Mouse (Mus musculus): ENCODE results near the gene F12. TPM values are rescaled to one million over a fixed set of nuclear protein-coding genes. Genes with fewer than 3 reads are reported as not detected.

Gene F12
- total and polyA plus RNA-seq, 2 experiments from 2014 or later: not detected

GRCm38 (mm10) chr13:55430566-55430965, 4.0 kb upstream of the F12 start:
- ATAC-seq (ENCODE audit: insufficient read depth, low read depth) (no peak), DNase-seq (ENCODE audit: low spot score) (no peak)
- H3K36me3 ChIP-seq (replicated peaks; ENCODE audit: control insufficient read depth, insufficient read depth, low read length): no peaks in the 10 kb centered on the region
- no peak overlapping the region for H3K4me2 ChIP-seq (ENCODE audit: low read depth, low read length)
- peaks cover 10% of the 10 kb centered on the region for H3K27me3 ChIP-seq (ENCODE audit: control insufficient read depth, insufficient read depth, low read length)
- H3K4me3 ChIP-seq (ENCODE audit: low read depth, low read length): no peak overlapping the region
- H3K9ac ChIP-seq (replicated peaks; ENCODE audit: low read depth, low read length): no peak overlapping the region
- WGBS: 64% methylated on average over 2 of the region's 2 CpGs
- H3K9me3 ChIP-seq (replicated peaks; ENCODE audit: control insufficient read depth, low read length): no peaks in the 10 kb centered on the region
- no peak overlapping the region for H3K27ac ChIP-seq (ENCODE audit: low read depth)
- H3K4me1 ChIP-seq (ENCODE audit: control insufficient read depth, insufficient read depth): no peaks in the 10 kb centered on the region
- no peak for TF ChIP-seq EP300 (IDR thresholded peaks at IDR 0.05; ENCODE audit: low read depth)
- TF ChIP-seq CTCF (IDR thresholded peaks at IDR 0.05; ENCODE audit: low read depth): no peak

- Histone ChIP-seq H3K27me3 (ENCODE audit: control insufficient read depth, insufficient read depth, low read length) (peaks cover 10% of the 10 kb centered on the region), H3K9ac (replicated peaks; ENCODE audit: low read depth, low read length) (no peak overlapping the region), H3K36me3 (replicated peaks; ENCODE audit: control insufficient read depth, insufficient read depth, low read length) (no peaks in the 10 kb centered on the region), H3K9me3 (replicated peaks; ENCODE audit: control insufficient read depth, low read length) (no peaks in the 10 kb centered on the region), H3K4me1 (ENCODE audit: control insufficient read depth, insufficient read depth) (no peaks in the 10 kb centered on the region), H3K4me3 (ENCODE audit: low read depth, low read length) (no peak overlapping the region), H3K27ac (ENCODE audit: low read depth) (no peak overlapping the region), H3K4me2 (ENCODE audit: low read depth, low read length) (no peak overlapping the region)
- peak; percentile 23 for DNase-seq (ENCODE audit: low spot score)
- TF ChIP-seq EP300 (IDR thresholded peaks at IDR 0.05; ENCODE audit: low read depth): no peak
- no peak for TF ChIP-seq CTCF (IDR thresholded peaks at IDR 0.05; ENCODE audit: low read depth)
- 64% methylated on average over 12 of the region's 12 CpGs for WGBS
- 0 out of 2 replicates have a peak, but pooled peaks have one; percentile 27 for ATAC-seq (ENCODE audit: insufficient read depth, low read depth)
Observed at GRCm38 (mm10) chr13:55429226-55429888, 2.8 kb upstream of the F12 start.

- ATAC-seq (ENCODE audit: insufficient read depth, low read depth) (peak; percentile 69), DNase-seq (ENCODE audit: low spot score) (peak; percentile 42)
- Histone ChIP-seq H3K27me3 (ENCODE audit: control insufficient read depth, insufficient read depth, low read length) (peaks cover 62% of the 10 kb centered on the region), H3K9ac (replicated peaks; ENCODE audit: low read depth, low read length) (peak overlapping the region; percentile 6; the same call in 1 of the 2 replicates), H3K4me1 (ENCODE audit: control insufficient read depth, insufficient read depth) (no peaks in the 10 kb centered on the region; the same call in 1 of the 2 replicates), H3K4me3 (ENCODE audit: low read depth, low read length) (peak overlapping the region; percentile 27), H3K9me3 (replicated peaks; ENCODE audit: control insufficient read depth, low read length) (no peaks in the 10 kb centered on the region), H3K4me2 (ENCODE audit: low read depth, low read length) (peak overlapping the region; percentile 47), H3K36me3 (replicated peaks; ENCODE audit: control insufficient read depth, insufficient read depth, low read length) (no peaks in the 10 kb centered on the region), H3K27ac (ENCODE audit: low read depth) (no peak overlapping the region)
- 12% methylated on average over 35 of the region's 35 CpGs for WGBS
- TF ChIP-seq EP300 (IDR thresholded peaks at IDR 0.05; ENCODE audit: low read depth) (no peak), CTCF (IDR thresholded peaks at IDR 0.05; ENCODE audit: low read depth) (peak; percentile 74)
Observed at GRCm38 (mm10) chr13:55420933-55421800, 5.4 kb downstream of the F12 start.

- peak overlapping the region; percentile 47 for H3K4me2 ChIP-seq (ENCODE audit: low read depth, low read length)
- no peaks in the 10 kb centered on the region for H3K9me3 ChIP-seq (replicated peaks; ENCODE audit: control insufficient read depth, low read length)
- H3K4me3 ChIP-seq (ENCODE audit: low read depth, low read length): peak overlapping the region; percentile 27
- ATAC-seq (ENCODE audit: insufficient read depth, low read depth): no peak
- WGBS: 21% methylated on average over 51 of the region's 51 CpGs
- DNase-seq (ENCODE audit: low spot score): no peak
- H3K4me1 ChIP-seq (ENCODE audit: control insufficient read depth, insufficient read depth): no peaks in the 10 kb centered on the region; the same call in 1 of the 2 replicates
- H3K27me3 ChIP-seq (ENCODE audit: control insufficient read depth, insufficient read depth, low read length): peaks cover 60% of the 10 kb centered on the region
- no peaks in the 10 kb centered on the region for H3K36me3 ChIP-seq (replicated peaks; ENCODE audit: control insufficient read depth, insufficient read depth, low read length)
- no peak overlapping the region for H3K9ac ChIP-seq (replicated peaks; ENCODE audit: low read depth, low read length)
- no peak overlapping the region for H3K27ac ChIP-seq (ENCODE audit: low read depth)
- TF ChIP-seq EP300 (IDR thresholded peaks at IDR 0.05; ENCODE audit: low read depth) (no peak), CTCF (IDR thresholded peaks at IDR 0.05; ENCODE audit: low read depth) (no peak)
Observed at GRCm38 (mm10) chr13:55420018-55420932, 6.3 kb downstream of the F12 start.

- Histone ChIP-seq H3K27ac (ENCODE audit: low read depth) (no peak overlapping the region), H3K27me3 (ENCODE audit: control insufficient read depth, insufficient read depth, low read length) (peaks cover 71% of the 10 kb centered on the region), H3K36me3 (replicated peaks; ENCODE audit: control insufficient read depth, insufficient read depth, low read length) (no peaks in the 10 kb centered on the region), H3K4me3 (ENCODE audit: low read depth, low read length) (no peak overlapping the region), H3K9me3 (replicated peaks; ENCODE audit: control insufficient read depth, low read length) (no peaks in the 10 kb centered on the region), H3K9ac (replicated peaks; ENCODE audit: low read depth, low read length) (no peak overlapping the region), H3K4me2 (ENCODE audit: low read depth, low read length) (no peak overlapping the region), H3K4me1 (ENCODE audit: control insufficient read depth, insufficient read depth) (no peaks in the 10 kb centered on the region; the same call in 1 of the 2 replicates)
- ATAC-seq (ENCODE audit: insufficient read depth, low read depth) (no peak), DNase-seq (ENCODE audit: low spot score) (no peak)
- WGBS: 76% methylated on average over 5 of the region's 5 CpGs
- TF ChIP-seq EP300 (IDR thresholded peaks at IDR 0.05; ENCODE audit: low read depth): no peak
- no peak for TF ChIP-seq CTCF (IDR thresholded peaks at IDR 0.05; ENCODE audit: low read depth)
Observed at GRCm38 (mm10) chr13:55419142-55419541, 7.5 kb downstream of the F12 start.
